Mouse (Mus musculus): ENCODE results near the gene Slc29a3.

GRCm38 (mm10) chr10:60706268-60706667, 46.3 kb downstream of the Slc29a3 start:
- no peak for TF ChIP-seq CTCF (IDR thresholded peaks at IDR 0.05; ENCODE audit: low read depth)
- TF ChIP-seq EP300 (IDR thresholded peaks at IDR 0.05; ENCODE audit: low read depth) = no peak

Data from liver, postnatal 0 days (tissue).